Mouse (Mus musculus) Patski (cell line): ENCODE measurements at regions not wholly inside any gene's neighbourhood (a gene's known extent, or its start where the extent isn't known, plus 50 kb on each side); places are given as distances from the start of the nearest gene placed in this dataset.

Experiments used
- ATAC-seq: fragments of 100-300 bp; one replicate; pipeline ENCODE4 v1.8.0; 2021
- CTCF ChIA-PET: fragments of 350-600 bp; sonication (Branson Sonifier 250); formaldehyde crosslinking; loops from one replicate; lab custom pipeline; 2022; ENCODE audit warnings: inconsistent platforms; lab: Charles Lee
- POLR2A ChIA-PET: fragments of 350-600 bp; sonication (Branson Sonifier 250); formaldehyde crosslinking; loops from one replicate; lab custom pipeline; 2022; ENCODE audit warnings: antibody characterized with exemption, inconsistent platforms; lab: Charles Lee
- DNase-seq: peaks from one replicate; pipeline ENCODE4 v3.0.0-alpha.2; 2011; ENCODE audit warnings: low read depth, low spot score
- H3K27me3 ChIP-seq: fragments of 371-371 bp; one replicate; pipeline ENCODE4 v1.5.1; 2021
- CTCF ChIP-seq: fragments of 100-300 bp; IDR thresholded peaks from one replicate; pipeline ENCODE4 v1.5.1; 2021
- in situ Hi-C: fragments of 300-500 bp; cut with MboI; formaldehyde crosslinking; loops from 3 replicates; pipeline ENCODE4 v1.11.1; 2018; ENCODE audit warnings: low pct_unique_long_range_greater_than_20kb, mixed read lengths

DNA sequence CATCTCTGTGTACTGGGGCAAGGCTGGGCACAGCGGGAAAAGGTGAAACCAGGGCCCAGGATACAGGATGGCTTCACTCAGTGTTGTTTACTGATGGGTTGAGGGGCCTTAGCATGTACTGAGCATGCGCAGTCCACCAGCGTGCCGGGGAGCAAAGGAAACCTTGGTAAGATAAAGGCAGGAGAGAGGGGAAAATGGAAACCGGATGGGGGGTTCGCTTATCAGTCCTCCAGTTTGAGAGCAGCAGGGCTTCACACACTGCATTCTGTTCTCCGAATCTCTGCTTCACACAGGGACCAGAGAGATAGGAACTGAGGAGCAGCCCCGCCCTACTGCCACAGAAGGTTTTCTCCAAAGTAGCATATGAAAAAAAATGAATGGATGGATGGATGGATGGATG, 127.6 kb upstream of the Pabpc6 start:
- no peak for DNase-seq
- ChIA-PET POLR2A (no interaction called here), CTCF (no interaction called here)
- in situ Hi-C loops = no loop called here
- no peak for TF ChIP-seq CTCF
- no peak for ATAC-seq
- peaks cover 2% of the 10 kb centered on the region for H3K27me3 ChIP-seq

GRCm38 (mm10) chr17:9796225-9796988, 126.9 kb upstream of the Pabpc6 start:
- ChIA-PET POLR2A (interaction anchor here (0.6 kb wide), 1 partner anchor 972 kb away, joined by 3 read pairs; no protein-coding TSS in a partner anchor), CTCF (interaction anchor here (0.6 kb wide), 1 partner anchor 67 kb away, joined by 4 read pairs; no protein-coding TSS in a partner anchor)
- H3K27me3 ChIP-seq = peaks cover 2% of the 10 kb centered on the region
- ATAC-seq (no peak), DNase-seq (no peak)
- no peak for TF ChIP-seq CTCF
- in situ Hi-C loops = no loop called here

- TF ChIP-seq CTCF = no peak
- CTCF ChIA-PET = interaction anchor here (1.3 kb wide), 1 partner anchor 12 kb away, joined by 4 read pairs; no protein-coding TSS in a partner anchor
- no peak for DNase-seq
- no peak for ATAC-seq
- H3K27me3 ChIP-seq = no peaks in the 10 kb centered on the region
- POLR2A ChIA-PET = no interaction called here
- in situ Hi-C loops = no loop called here
These were observed 109.3 kb upstream of the Pabpc6 start for GRCm38 (mm10) chr17:9778866-9779265.

- POLR2A ChIA-PET = no interaction called here
- CTCF ChIA-PET = no interaction called here
- H3K27me3 ChIP-seq = no peaks in the 10 kb centered on the region
- in situ Hi-C loops = no loop called here
- DNase-seq (no peak), ATAC-seq (no peak)
- TF ChIP-seq CTCF = no peak
These were observed 107.6 kb upstream of the Pabpc6 start for GRCm38 (mm10) chr17:9777165-9777564.

- POLR2A ChIA-PET = no interaction called here
- no peak for ATAC-seq
These were observed 106.9 kb upstream of the Pabpc6 start for GRCm38 (mm10) chr17:9776286-9777016.

DNA sequence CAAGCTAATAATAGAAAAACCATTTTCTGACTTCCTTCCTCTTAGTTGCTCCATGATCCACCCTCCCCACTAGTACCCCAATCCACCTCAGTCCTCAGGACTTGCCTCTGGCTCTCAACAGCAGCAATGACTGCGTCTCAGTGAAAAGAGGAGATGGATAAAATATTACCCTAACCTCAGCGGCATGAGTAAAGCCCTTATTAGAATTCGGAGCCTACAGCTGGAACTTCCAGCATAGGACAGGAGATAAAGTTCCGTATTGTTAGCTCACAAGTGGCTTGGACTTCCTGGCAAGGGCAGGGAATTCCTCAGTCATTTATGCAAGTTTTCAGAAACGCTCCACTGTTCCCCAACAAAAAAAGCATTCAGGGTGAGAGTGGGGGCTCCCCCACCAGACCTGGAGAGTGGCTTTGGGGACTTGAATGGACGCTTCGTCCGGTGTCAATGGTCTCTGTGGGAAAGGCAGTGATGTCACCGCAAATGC, 106.2 kb upstream of the Pabpc6 start:
- CTCF ChIA-PET = no interaction called here
- POLR2A ChIA-PET = no interaction called here
- ATAC-seq (peak; percentile 26), DNase-seq (no peak)
- TF ChIP-seq CTCF = no peak
- in situ Hi-C loops = no loop called here
- H3K27me3 ChIP-seq = no peaks in the 10 kb centered on the region

More at GRCm38 (mm10) chr17:9776286-9777016, 106.9 kb upstream of the Pabpc6 start:
- CTCF ChIA-PET = no interaction called here
- in situ Hi-C loops = no loop called here
- no peak for DNase-seq
- H3K27me3 ChIP-seq = no peaks in the 10 kb centered on the region
- TF ChIP-seq CTCF = no peak

GRCm38 (mm10) chr17:9774740-9775629, 105.5 kb upstream of the Pabpc6 start:
- CTCF ChIA-PET = no interaction called here
- TF ChIP-seq CTCF = no peak
- ATAC-seq (no peak), DNase-seq (no peak)
- POLR2A ChIA-PET = no interaction called here
- in situ Hi-C loops = loop anchor here (25.0 kb wide), 1 partner anchor 962 kb away; no protein-coding TSS in a partner anchor
- H3K27me3 ChIP-seq = no peaks in the 10 kb centered on the region

DNA sequence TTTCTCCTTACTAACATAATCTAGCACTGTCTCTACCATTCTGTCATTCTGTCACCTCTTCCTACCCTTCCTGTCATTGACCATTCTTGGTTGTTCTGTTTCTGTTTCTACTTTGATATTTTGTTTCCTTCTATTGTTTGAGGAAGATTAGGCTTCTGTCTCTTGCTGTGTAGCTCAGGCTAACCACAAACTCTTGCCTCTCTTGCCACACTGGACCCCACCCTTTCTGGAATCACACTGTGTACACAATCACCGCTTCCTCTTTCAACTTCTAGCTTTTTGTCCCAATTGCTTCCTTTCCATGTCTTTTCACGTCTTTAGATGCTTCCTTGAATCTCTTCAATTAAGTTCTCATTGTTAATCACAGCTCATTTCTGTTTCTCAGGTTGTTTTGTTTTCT, 104.2 kb upstream of the Pabpc6 start:
- ChIA-PET POLR2A (no interaction called here), CTCF (no interaction called here)
- in situ Hi-C loops = loop anchor here (25.0 kb wide), 1 partner anchor 964 kb away; no protein-coding TSS in a partner anchor
- H3K27me3 ChIP-seq = no peaks in the 10 kb centered on the region
- no peak for DNase-seq
- ATAC-seq = no peak
- TF ChIP-seq CTCF = no peak

- ATAC-seq = no peak
- CTCF ChIA-PET = no interaction called here
- POLR2A ChIA-PET = interaction anchor here (0.6 kb wide), 2 partner anchors 45 to 280 kb away, joined by 3 to 5 read pairs; no protein-coding TSS in a partner anchor
- DNase-seq = no peak
- TF ChIP-seq CTCF = no peak
- no peaks in the 10 kb centered on the region for H3K27me3 ChIP-seq
- in situ Hi-C loops = loop anchor here (25.0 kb wide), 1 partner anchor 969 kb away; no protein-coding TSS in a partner anchor
These were observed 98.8 kb upstream of the Pabpc6 start for GRCm38 (mm10) chr17:9768275-9768674.
